Mouse (Mus musculus) left cerebral cortex, adult 18-20 months (tissue): ENCODE measurements at regions not wholly inside any gene's neighbourhood (a gene's known extent, or its start where the extent isn't known, plus 50 kb on each side); places are given as distances from the start of the nearest gene placed in this dataset.
"Not testable (repeated sequence)": the region's sequence is repeated elsewhere in the genome, so short reads cannot be mapped to it uniquely, and the experiment has no call there.

Source experiments
- DNase-seq, 2 experiments: peaks; one replicate each; pipeline ENCODE4 v3.0.0; 2021 to 2022; ENCODE audit warnings: low spot score in 2 of 2, mixed read lengths in 1 of 2

DNA sequence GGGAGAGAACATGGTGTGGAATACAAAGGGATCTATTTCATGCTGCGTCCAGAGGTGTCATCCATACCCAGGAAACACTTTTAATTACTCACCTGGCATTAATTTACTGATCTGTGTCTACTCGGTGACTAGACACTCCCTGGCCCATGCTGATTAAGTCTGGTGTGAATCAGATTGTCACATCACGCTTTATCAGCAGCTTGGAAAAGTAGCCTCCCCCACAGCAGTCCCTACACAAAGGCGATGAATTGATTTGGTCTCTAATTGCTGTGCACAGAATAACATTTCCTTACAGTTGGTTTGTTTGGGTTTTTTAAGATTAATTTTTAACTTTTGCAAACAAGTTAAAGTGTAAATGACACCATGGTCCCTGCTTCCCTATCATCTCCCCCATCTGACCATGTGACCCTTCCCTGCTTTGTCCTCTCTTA, 484.7 kb upstream of the Gulo start:
- no peak for DNase-seq

GRCm38 (mm10) chr14:66484751-66485150, 475.7 kb upstream of the Gulo start:
- DNase-seq = not testable (repeated sequence)

GRCm38 (mm10) chr14:66479181-66479580, 470.2 kb upstream of the Gulo start:
- no peak for DNase-seq

DNA sequence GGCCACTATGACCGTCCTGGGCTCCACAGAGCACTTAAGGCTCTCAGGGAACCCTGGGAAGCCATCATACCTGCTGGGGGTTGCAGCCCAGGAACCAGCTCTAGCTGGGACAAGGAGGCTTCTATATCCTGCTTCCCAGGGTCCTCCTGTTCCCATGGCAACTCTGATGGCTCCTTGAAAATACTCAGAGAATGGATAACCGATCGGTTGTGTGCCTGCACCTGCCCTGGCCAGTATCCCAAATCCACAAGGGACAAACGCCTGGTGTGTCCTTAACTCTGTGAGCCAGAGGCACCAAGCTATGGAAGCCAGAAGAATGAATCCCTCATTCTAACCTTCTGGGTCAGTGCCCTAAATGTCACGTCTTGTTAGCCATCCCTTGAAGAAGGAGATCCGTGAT, 469.6 kb upstream of the Gulo start:
- DNase-seq = no peak

- no peak for DNase-seq
Observed at GRCm38 (mm10) chr14:66475026-66475425, 466.0 kb upstream of the Gulo start.

DNA sequence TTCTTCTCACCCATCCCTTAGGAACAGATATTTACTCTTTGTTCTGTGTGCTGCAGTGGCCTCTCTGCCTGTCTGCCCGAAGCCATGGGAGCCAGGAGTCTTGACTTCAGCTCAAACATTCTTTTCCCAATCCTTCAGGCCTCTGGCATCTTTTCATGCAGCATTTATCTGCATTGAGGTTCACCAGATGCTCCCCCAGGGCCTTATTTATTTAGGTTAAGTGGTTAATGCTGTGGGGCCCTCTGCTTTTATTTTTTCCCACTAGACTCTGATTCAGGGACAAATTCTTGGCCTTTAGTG, 464.2 kb upstream of the Gulo start:
- DNase-seq = no peak

DNA sequence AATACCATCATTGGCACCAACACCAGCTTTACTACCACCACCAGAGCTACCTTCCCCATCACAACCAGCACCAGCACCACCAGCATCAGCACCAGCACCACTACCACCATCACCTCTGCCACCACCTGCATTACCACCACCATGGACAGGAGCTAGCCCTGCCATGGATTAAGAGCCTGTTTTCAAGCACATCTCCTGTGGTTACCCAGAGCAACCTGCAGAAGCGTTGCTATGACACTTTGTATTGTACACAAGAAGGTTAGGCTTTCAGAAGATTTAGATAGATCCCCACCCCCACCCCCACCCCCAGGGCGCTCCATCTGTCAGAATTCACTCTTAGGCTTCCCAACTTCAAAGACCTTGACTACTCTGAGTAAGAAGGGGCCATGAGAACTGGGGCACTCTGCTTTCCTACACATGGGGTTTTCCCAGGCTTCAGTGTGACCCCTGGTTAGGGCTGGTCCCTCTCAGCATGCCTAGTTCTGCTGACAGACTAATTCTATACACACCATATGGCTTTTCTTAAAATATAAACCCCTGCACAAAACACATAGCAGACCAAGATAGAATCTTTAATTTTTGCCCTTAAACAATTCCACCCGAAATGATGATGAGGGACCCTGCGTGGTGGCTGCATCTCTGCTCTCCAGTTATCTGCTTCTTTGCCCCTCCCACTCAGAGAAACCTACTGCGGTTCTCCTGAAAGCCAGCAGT, 463.7 kb upstream of the Gulo start:
- DNase-seq = no peak

DNA sequence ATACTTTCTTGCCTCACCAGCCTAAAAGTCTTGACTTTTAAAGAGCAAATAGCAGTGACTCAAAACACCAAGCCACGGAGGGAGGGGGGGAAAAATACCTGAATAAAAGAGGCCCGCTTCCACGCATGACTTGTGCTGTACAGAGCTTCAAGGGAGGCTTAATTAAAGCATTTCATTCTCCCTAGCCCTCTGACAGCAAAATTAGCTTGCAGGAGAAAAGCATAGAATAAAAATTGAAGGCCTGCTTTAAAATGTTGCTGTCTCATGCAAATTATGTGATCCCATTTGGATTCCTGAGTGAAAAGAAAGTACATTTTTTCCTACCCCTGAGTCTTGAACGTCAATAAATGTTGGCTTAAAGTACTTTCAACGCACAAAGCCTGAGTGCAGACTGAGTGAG, 453.1 kb upstream of the Gulo start:
- no peak for DNase-seq

- no peak for DNase-seq
Observed at GRCm38 (mm10) chr14:66460795-66461194, 451.8 kb upstream of the Gulo start.

DNA sequence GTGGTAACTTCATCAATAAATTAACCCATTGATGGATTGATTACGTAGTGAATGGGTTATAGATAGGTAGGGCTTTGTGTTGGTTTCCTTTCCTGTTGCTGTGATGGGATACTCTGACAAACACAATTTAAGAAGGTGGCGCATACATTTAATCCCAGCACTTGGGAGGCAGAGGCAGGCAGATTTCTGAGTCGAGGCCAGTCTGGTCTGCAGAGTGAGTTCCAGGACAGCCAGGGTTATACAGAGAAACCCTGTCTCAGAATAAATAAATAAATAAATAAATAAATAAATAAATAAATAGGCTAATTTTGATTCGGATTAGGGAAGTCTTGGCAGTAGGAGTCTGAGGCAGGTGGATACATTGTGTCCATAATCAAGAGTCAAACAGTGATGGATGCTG, 449.7 kb upstream of the Gulo start:
- DNase-seq = no peak

GRCm38 (mm10) chr14:66457300-66457699, 448.3 kb upstream of the Gulo start:
- DNase-seq = no peak

DNA sequence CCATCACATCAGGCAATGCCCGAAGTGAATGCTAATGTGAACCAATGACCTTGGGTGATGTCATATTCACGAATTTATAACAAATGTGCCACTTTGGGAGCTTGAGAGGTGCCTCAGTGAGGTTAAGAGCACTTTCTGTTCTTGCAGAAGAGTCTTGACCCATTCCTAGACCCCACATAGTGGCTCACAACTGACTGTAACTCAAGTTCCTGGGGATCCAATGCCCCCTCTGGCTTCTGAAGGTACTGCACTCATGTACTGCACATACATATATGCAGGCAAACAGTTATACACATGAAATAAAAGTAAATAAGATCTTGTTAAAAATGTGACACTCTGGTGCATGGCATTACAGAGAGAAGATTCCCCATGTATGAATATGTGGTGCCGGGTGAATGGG, 443.8 kb upstream of the Gulo start:
- DNase-seq = no peak

- DNase-seq = peak; percentile 9 to 37
Observed at GRCm38 (mm10) chr14:66450351-66450750, 441.3 kb upstream of the Gulo start.

DNA sequence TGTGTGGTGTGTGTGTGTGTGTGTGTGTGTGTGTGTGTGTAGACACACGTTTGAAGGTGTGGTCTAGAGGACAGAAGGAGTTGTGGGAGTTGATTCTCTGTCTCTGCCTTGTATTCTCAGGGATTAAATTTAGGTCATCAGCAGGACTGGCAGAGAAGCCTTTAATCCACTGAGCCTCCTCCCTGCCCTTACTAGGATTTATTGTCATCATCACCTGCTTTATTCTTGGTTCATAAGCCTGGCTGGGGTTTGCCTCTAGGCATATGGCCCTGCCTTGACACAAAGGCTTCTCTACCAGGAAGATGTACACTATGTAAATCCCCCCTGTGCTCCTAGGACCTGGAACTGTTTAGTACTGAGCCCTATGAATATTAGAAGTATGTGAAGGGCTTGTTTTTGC, 433.6 kb upstream of the Gulo start:
- no peak for DNase-seq

DNA sequence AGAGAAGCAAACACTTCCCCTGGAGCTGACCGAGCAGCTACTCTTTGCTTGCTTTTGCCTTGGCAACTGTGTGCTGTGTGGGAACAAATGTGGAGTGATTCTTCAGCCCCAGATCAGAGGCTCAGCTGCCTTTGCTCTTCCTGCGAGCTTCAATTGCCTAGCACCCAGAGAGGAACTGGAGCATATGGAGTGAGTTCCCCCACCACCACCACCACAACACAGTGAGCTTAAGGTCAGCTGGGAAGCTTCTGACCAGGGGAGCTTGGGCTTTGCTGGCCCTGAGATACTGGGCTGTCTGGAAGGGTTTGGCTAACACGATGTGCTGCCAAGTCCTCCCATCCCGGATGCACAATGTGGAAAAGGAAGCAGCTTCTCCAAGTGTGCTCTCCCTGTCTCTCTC, 432.8 kb upstream of the Gulo start:
- DNase-seq = peak in 1 of 2 experiments; percentile 5

DNA sequence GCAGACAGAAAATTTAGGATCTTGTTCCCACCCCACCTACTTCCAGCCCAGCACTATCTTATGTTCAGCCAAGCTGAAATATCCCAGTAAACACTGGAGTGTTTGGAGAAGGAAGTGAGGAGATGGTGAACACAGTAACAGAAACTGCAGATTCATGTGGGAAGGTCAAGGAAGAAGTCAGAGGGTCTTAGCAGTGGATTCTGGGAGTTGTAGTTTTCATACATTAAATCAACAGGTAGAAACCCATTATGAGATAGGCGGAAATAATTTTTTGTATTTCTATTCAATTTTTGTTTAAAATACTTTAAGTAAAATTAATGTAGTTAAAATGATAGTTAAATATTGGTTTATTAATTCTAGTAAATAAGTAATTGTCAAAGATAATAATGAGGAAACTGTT, 429.6 kb upstream of the Gulo start:
- DNase-seq = no peak

- DNase-seq = no peak
Observed at GRCm38 (mm10) chr14:66438001-66438400, 429.0 kb upstream of the Gulo start.

DNA sequence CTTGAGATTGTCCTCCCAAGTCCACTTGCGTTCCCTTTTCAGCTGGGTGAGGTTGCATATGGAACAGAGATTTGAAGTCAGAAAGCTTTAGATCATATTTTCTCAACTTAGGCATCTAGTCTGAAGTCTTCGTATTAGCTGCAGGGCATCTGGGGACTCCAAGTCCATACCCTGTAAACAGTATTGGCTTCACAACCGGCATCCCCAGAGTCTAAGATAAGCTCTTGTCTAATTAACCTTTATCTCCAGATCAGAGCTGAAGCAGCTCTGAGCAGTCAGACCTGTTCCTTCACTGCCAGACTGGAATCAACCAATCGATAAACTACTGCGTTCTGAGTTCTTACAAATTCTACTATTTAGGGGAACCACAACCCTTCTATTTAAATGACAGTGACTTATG, 422.6 kb upstream of the Gulo start:
- DNase-seq = no peak

DNA sequence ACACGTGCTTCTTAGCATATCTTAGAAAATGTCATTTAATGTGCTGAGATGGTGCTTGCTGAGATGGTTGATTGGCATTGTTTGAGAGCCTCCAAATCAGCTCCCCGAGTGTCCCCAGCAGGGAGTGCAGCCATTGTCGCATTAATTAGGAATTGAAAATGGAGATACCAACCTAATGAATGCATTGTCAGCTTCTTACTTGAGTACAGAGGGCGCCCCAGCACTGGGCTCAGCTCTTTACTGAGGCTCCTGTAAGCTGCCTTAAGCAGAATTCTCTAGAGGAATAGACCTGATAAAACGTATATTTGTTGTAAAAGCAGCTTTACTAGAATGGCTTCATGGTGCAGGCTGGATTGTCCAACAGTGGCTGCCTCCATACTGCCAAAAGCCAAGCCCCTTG, 415.1 kb upstream of the Gulo start:
- peak; percentile 22 to 41 for DNase-seq
